Mouse (Mus musculus) mesoderm, embryonic 11.5 days (tissue): ENCODE data around the gene Slc7a9.

Source experiments
- DNase-seq: peaks from one replicate; pipeline ENCODE4 v3.0.0-alpha.2; 2012; ENCODE audit warnings: low read depth, low spot score

Gene Slc7a9

GRCm38 (mm10) chr7:35447996-35448846 is at the start of gene Slc7a9:
Gene Slc7a9, plus strand, starts transcription at chr7:35448796.
- no peak for DNase-seq

GRCm38 (mm10) chr7:35401169-35401568 is 47.4 kb upstream of the Slc7a9 start:
- DNase-seq = no peak

- no peak for DNase-seq
Measured at GRCm38 (mm10) chr7:35415226-35415625, 33.4 kb upstream of the Slc7a9 start.

- DNase-seq = no peak
Measured at GRCm38 (mm10) chr7:35415801-35416653, 32.6 kb upstream of the Slc7a9 start.

GRCm38 (mm10) chr7:35416654-35416948 is 32.0 kb upstream of the Slc7a9 start:
- no peak for DNase-seq

GRCm38 (mm10) chr7:35423071-35423470 is 25.5 kb upstream of the Slc7a9 start:
- no peak for DNase-seq

GRCm38 (mm10) chr7:35428146-35428545 is 20.4 kb upstream of the Slc7a9 start:
- no peak for DNase-seq

GRCm38 (mm10) chr7:35435266-35435665 is 13.3 kb upstream of the Slc7a9 start:
- no peak for DNase-seq

GRCm38 (mm10) chr7:35447501-35447900 is 1.1 kb upstream of the Slc7a9 start:
- no peak for DNase-seq

- DNase-seq = no peak
Measured at GRCm38 (mm10) chr7:35448867-35449266, 271 bp downstream of the Slc7a9 start.

GRCm38 (mm10) chr7:35456091-35456814 is 7.7 kb downstream of the Slc7a9 start:
- DNase-seq = no peak

GRCm38 (mm10) chr7:35460971-35461370 is 12.4 kb downstream of the Slc7a9 start:
- no peak for DNase-seq

GRCm38 (mm10) chr7:35465027-35465426 is 16.4 kb downstream of the Slc7a9 start:
- no peak for DNase-seq

- DNase-seq = no peak
Measured at GRCm38 (mm10) chr7:35467856-35468255, 19.3 kb downstream of the Slc7a9 start.

GRCm38 (mm10) chr7:35470794-35471193 is 22.2 kb downstream of the Slc7a9 start:
- no peak for DNase-seq

GRCm38 (mm10) chr7:35476457-35476856 is 27.9 kb downstream of the Slc7a9 start:
- DNase-seq = no peak

GRCm38 (mm10) chr7:35485126-35485525 is 36.5 kb downstream of the Slc7a9 start:
- no peak for DNase-seq

GRCm38 (mm10) chr7:35486553-35486952 is 38.0 kb downstream of the Slc7a9 start:
- DNase-seq = no peak

GRCm38 (mm10) chr7:35490186-35490585 is 41.6 kb downstream of the Slc7a9 start:
- no peak for DNase-seq

- no peak for DNase-seq
Measured at GRCm38 (mm10) chr7:35491005-35491404, 42.4 kb downstream of the Slc7a9 start.

- no peak for DNase-seq
Measured at GRCm38 (mm10) chr7:35497516-35497915, 48.9 kb downstream of the Slc7a9 start.

GRCm38 (mm10) chr7:35501995-35502394 is 53.4 kb downstream of the Slc7a9 start:
- peak; percentile 30 for DNase-seq
